Mouse (Mus musculus) monocyte, adult 2 months (primary cell): ENCODE data around the gene Eps8.

Experiments used
- DNase-seq, 2 experiments: peaks; one replicate each; pipeline ENCODE4 v3.0.0; 2022; ENCODE audit warnings: low spot score in 2 of 2, low read depth in 1 of 2

Gene Eps8

DNA sequence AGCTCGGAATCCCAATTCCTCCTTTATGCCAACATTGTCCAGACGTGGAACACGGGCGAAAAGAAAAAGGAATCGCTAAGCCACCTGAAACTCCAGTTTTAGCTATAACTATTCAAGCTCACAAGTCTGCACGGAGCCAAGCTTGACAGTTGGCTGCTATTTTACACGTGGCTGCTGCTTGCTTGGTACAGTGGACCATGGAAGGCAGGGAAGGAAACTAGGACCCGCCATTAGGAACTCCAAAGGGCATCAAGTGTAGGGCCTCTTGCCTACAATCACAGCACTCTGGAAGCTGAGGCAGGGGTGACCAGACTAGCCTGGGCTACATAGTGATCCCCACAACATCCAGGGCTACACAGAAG is 134.4 kb downstream of the Eps8 start:
- no peak for DNase-seq

DNA sequence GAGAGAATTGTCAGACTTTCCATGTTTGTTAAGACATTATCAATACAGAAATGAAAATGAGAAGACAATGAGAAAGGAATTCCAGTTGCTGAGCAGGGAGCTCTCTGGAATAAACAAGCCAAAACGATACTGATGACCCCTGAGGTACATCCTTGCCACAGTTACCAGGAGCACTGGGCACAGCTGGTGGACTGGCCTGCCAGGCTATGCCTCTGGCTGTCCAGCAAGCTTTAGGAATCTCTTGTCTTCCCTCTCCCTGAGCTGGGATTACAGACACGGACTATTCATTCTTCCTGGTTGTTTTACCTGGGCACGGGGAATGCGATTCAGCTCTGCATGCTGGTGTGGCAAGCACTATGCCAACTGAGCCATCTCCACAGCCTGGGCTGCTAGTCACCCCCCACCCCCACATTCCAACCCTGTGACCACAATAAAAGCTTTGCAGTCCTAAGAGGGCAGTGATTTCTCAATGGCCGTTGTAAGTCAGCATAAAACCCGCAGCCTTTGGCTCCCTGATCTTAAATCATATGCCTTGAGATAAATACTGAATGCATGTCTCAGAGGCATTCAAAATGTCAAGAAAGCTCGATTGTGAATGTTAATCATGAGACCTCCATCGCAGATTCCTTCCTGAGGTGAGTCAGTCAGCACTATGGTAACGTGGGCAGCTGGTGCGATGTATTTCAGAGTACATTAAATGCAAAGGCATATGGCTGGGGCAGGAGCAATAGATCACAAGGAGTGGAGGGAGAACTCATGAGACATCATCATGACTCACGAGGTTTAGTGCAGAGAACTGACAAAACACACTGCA is 134.9 kb downstream of the Eps8 start:
- no peak for DNase-seq

- DNase-seq: no peak
Measured at GRCm38 (mm10) chr6:137514872-137515271, 139.8 kb downstream of the Eps8 start.

DNA sequence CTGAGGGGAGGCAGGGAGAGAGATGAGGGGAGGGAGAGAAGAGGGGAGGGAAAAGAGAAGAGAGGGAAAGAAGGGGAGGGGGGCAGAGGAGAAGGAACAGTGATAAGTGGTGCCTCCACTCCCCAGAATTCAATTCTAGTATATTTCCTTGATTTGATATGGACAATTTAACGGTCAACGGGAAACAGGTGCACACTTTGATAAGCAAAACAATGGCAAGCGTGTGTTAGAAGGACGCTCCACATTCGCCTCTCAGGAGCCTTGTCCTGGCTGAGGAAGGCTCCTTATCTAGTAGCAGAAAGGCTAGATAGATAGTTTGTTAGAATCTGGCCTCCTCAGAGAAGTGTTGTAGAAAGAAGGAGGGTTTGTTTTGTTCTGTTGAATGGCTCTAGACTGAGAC is 141.9 kb downstream of the Eps8 start:
- DNase-seq: no peak

GRCm38 (mm10) chr6:137509341-137510045 is 145.2 kb downstream of the Eps8 start:
- DNase-seq: no peak

DNA sequence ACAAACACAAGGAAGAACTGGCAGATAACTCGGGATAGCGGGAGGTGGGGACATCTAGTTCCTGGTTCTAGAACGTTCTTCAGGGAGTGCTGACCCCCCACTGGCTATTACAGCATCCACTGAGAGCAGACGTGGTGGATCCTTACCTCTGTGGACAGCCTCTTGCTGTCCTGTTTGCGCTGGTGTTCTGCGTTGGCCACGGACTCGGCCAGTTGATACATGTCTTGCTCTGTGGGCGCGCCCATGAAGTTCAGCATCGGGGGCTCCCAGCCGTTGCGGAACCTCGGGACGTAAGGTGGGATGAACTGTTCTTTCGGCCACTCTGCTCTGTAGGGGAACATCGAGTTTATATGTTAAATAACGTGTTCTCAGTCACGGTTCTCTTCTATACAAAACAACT is 145.7 kb downstream of the Eps8 start:
- DNase-seq: no peak

- no peak for DNase-seq
Measured at GRCm38 (mm10) chr6:137506563-137506962, 148.1 kb downstream of the Eps8 start.

DNA sequence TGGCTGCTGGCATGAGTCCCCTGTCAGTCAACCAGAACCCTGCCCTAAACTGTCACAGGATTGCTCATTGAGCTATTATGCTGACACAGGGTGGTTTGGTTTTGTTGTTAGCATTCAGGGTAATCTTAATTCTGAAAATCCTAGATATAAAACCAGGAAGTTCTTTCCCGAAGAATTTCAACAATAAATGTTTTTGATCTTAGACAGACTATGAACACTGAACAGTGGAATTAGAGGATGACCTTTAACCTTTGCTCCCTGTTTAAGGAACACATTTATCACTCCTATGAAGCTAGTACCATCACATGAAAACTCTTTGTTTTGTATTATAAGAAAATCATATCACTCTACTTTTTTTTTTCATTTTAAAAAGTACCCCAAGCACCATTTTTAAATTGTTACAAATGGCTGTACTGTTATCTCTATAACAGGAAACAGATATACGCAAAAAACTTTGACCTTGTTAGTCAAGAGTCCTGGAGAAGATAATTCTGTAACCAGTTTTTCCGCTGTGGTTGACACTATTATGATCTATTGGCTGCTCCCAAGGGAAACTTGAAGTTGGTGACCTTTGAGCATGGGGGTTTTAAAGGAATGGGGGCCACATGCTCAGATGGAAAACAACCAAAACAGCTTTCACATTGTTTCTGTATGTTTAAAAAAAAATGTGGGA is 149.0 kb downstream of the Eps8 start:
- no peak for DNase-seq

- DNase-seq: no peak
Measured at GRCm38 (mm10) chr6:137504052-137504451, 150.6 kb downstream of the Eps8 start.

- DNase-seq: no peak
Measured at GRCm38 (mm10) chr6:137503462-137503861, 151.2 kb downstream of the Eps8 start.

DNA sequence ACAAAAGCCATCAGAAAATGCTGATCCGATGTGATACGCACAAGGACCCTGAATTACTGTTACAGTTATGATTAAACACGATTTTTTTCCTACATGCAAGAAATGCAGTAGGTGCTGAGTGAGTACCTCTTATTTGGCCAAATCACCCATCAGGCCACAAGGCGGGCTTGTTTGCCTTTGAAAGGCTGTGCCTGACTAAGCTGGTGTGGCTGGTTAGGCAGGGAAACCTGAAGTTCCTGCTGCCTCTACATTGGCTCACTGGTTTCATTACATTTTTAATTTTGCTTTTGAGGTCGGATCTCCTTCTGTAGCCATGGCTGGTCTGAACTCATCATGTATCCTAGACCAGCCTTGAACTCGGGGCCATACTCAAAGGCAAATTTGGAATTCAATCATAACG is 151.7 kb downstream of the Eps8 start:
- no peak for DNase-seq

DNA sequence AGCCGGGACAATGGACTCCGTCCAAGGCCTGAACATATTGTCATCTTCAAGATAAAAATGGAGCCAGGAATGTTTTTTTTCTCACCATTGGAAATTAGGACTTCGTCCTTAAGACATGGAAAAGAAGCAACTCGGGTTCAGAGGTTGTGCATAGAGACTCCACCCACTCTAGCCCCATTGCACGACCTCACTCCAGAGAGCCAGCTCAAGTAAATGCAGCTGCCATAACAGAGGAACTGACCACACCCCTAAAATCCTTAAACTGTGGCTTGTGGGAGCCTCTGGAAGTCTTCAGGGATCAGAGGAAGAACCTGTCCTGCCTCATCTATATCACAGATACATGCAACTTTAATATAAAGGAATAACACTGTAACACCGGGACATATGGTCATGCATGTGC is 155.9 kb downstream of the Eps8 start:
- no peak for DNase-seq

GRCm38 (mm10) chr6:137497208-137497835 is 157.4 kb downstream of the Eps8 start:
- DNase-seq: no peak

GRCm38 (mm10) chr6:137496562-137496961 is 158.1 kb downstream of the Eps8 start:
- DNase-seq: no peak

GRCm38 (mm10) chr6:137495233-137495632 is 159.4 kb downstream of the Eps8 start:
- no peak for DNase-seq

DNA sequence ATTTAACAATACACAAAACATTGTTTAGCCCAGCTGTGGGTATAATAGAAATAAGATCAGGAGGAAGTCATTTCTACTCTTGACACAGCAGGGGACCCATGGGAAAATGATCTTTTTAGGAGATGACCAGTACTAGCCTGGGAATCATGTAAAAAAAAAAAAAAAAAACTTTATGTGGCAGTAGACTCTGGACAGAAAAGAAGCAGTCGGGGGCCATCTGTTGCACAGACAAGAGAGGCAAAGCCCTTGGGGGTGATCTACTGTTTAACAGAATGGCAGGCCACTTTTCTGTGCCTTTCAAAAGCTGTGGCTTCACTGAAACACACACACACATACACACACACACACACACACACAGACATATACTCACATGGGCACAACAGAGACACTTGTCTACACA is 159.9 kb downstream of the Eps8 start:
- no peak for DNase-seq

DNA sequence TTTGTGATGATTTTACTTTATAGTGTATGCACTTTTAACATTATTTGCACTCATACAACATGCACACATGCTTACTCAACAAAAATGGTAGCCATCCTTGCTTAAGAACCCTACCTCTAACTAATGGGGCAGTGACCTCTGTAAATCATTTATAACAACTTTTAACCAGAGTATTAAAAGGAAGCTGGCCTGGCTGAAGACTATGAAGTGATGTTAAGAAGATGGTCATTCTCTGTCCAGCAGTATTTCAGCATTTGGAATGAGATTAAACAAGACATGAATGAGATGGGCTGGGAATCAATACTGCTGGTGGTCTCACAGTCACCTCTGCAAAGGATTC is 160.6 kb downstream of the Eps8 start:
- no peak for DNase-seq

GRCm38 (mm10) chr6:137493211-137494135 is 161.2 kb downstream of the Eps8 start:
- no peak for DNase-seq

GRCm38 (mm10) chr6:137492582-137492981 is 162.1 kb downstream of the Eps8 start:
- DNase-seq: no peak

GRCm38 (mm10) chr6:137491659-137492058 is 163.0 kb downstream of the Eps8 start:
- no peak for DNase-seq

GRCm38 (mm10) chr6:137490115-137490514 is 164.6 kb downstream of the Eps8 start:
- no peak for DNase-seq
